Mouse (Mus musculus) macrophage (primary cell): Measurements from ENCODE around the gene Pid1. TPM values are rescaled to one million over a fixed set of nuclear protein-coding genes. Genes with fewer than 3 reads are reported as not detected.
"Not testable (repeated sequence)": the region's sequence is repeated elsewhere in the genome, so short reads cannot be mapped to it uniquely, and the experiment has no call there.

Source experiments
- H3K27ac ChIP-seq: fragments of 350-480 bp; formaldehyde crosslinking; 2 replicates; pipeline ENCODE4 v1.9.0; 2021
- H3K36me3 ChIP-seq: fragments of 350-480 bp; formaldehyde crosslinking; 2 replicates; pipeline ENCODE4 v1.9.0; 2021; ENCODE audit errors: inconsistent target
- H3K4me3 ChIP-seq: fragments of 350-480 bp; formaldehyde crosslinking; 2 replicates; pipeline ENCODE4 v1.9.0; 2021; ENCODE audit errors: inconsistent target
- H3K79me2 ChIP-seq: fragments of 350-480 bp; formaldehyde crosslinking; 2 replicates; pipeline ENCODE4 v1.9.0; 2021; ENCODE audit errors: inconsistent target
- WGBS: methylation state at CpG from one replicate; pipeline ENCODE4 v1.1.7; 2026; ENCODE audit warnings: inconsistent platforms; ENCODE audit not compliant: missing documents; 5-methylcytosine and 5-hydroxymethylcytosine counted together
- polyA plus RNA-seq: library from polyadenylated mRNA; stranded (reverse); fragments of 250-400 nt; gene quantifications from 3 replicates; pipeline ENCODE4 v1.2.4, GENCODE M21; 2018; ENCODE audit warnings: inconsistent platforms

Pid1 gene
- polyA plus RNA-seq, 1 experiment from 2014 or later = 107 TPM

DNA sequence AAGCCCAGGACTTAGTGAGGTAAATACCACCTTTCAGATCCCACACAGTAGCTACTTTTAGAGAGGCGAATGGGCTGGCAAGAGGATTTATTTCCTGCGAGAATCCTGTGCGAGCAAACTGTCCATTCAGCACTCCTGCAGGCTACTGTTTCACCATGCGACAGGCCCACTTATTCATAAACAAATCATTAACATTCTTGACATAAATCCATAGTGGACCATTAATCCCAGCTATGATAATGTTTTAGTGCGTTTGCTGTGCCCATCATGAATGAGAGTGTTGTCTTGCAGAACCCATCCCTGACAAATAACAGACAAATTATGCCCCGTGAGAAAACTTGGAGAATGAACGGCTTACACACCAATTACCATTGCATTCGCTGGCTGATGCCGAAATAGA, 152.5 kb downstream of the Pid1 start:
- no peaks in the 10 kb centered on the region for H3K36me3 ChIP-seq
- H3K4me3 ChIP-seq = no peak overlapping the region
- 90% methylated on average over 9 of the region's 9 CpGs for WGBS
- H3K79me2 ChIP-seq = peaks cover 100% of the 10 kb centered on the region
- no peak overlapping the region for H3K27ac ChIP-seq

DNA sequence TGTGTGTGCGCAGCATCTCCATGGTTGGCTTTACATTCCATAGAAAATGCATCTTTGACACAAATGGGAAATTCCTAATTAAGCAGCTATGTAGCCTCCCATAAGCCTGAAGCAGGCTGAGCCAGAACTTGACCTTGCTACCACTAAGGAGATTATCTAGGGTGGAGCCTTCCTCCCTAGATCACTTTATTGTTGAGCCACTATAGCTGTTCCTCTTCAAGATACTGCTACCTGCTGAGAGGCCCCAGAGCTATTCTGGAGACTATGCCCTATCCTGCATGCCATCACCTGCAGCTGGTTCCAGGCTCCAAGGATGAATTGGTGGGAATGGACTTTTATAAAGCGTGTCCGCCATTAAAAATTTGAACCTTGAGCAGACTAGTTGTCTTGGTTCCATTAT, 158.2 kb downstream of the Pid1 start:
- H3K36me3 ChIP-seq = not testable (repeated sequence)
- WGBS = 91% methylated on average over 3 of the region's 3 CpGs

DNA sequence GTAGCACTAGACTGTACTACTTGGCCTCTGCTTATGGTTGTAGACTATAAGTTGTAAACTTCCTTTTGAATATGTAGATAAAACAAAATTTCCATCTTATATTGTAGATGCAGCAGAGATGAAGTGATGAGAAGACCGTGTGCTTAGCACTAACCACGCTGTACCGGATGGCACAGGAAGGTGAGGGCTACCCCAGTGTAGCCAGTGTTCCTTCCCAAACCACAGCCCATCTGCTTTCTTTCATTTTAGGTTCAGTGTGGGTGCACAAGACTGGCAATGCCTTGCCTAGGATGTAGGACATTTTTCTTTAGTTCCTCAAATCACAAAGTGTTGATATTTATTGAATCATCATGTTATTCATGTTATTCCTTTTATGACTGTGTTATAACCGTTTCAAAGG, 160.5 kb downstream of the Pid1 start:
- Histone ChIP-seq H3K36me3 (no peaks in the 10 kb centered on the region), H3K4me3 (no peak overlapping the region), H3K27ac (no peak overlapping the region), H3K79me2 (peaks cover 96% of the 10 kb centered on the region)
- whole genome bisulfite sequencing = 11% methylated on average over 4 of the region's 4 CpGs

More for the DNA sequence above, 158.2 kb downstream of the Pid1 start:
- not testable (repeated sequence) for H3K4me3 ChIP-seq, H3K27ac ChIP-seq
- peaks cover 100% of the 10 kb centered on the region for H3K79me2 ChIP-seq

DNA sequence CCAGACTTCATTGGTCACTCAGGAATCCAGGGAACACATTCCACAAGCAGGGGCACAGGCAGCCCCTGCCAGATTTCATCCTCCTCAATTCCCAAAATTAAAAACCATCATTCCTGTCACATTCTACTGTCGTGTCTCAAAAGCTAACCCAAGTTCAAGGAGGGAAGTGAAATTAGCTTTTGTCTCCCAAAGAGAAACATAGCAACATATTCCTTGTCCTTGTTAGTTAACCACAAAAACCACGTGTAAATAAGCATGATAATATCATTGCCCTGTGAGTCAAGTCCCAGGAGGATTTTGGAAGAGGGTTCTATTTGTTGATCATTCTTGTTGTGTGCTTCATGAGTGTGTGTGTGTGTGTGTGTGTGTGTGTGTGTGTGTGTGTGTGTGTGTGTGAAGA, 164.1 kb downstream of the Pid1 start:
- peak overlapping the region; percentile 36 for H3K27ac ChIP-seq
- H3K79me2 ChIP-seq = peaks cover 92% of the 10 kb centered on the region
- 30% methylated on average over 2 of the region's 2 CpGs for whole genome bisulfite sequencing
- H3K36me3 ChIP-seq = no peaks in the 10 kb centered on the region
- H3K4me3 ChIP-seq = no peak overlapping the region

DNA sequence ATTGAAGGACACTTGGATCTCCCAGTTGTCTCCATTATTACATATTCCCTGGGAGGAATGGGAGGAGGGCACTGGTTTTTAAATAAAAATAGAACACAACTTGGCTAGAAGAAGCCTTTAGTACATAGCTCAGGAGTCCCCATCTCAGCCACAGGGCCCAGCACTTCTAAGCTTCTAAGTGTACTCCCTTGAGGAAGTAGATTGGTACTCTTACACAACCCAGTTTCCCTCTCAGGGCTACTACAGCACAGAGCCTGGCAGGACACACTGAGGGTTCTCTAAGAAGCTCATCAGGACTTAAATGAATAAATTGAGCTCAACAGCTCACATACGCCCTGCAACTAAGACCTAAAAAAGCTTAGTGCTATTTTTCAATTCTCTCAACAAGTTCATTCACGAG, 165.1 kb downstream of the Pid1 start:
- Histone ChIP-seq H3K27ac (peak overlapping the region; percentile 36), H3K79me2 (peaks cover 92% of the 10 kb centered on the region), H3K36me3 (no peaks in the 10 kb centered on the region), H3K4me3 (no peak overlapping the region)
- 56% methylated on average over 2 of the region's 2 CpGs for WGBS

DNA sequence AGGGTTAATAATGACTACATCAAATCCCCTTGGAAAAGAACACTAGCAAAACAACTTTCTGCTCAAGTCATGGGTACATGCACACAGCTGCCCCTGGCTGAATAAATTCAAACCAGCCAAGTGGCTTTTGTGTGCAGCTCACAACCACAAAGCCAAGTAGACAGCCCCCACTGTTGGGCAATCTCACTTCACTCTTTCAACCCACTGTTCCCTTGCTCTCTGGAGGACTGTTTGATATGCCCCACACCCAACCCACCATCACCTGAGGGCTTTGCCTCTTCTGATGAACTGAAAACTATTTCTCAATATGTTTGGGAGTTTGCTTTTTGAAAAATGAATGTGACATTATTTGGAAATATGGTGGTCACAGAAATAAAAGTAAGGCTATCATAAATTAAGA, 171.8 kb downstream of the Pid1 start:
- Histone ChIP-seq H3K27ac (no peak overlapping the region), H3K4me3 (no peak overlapping the region), H3K36me3 (no peaks in the 10 kb centered on the region), H3K79me2 (peaks cover 100% of the 10 kb centered on the region)

DNA sequence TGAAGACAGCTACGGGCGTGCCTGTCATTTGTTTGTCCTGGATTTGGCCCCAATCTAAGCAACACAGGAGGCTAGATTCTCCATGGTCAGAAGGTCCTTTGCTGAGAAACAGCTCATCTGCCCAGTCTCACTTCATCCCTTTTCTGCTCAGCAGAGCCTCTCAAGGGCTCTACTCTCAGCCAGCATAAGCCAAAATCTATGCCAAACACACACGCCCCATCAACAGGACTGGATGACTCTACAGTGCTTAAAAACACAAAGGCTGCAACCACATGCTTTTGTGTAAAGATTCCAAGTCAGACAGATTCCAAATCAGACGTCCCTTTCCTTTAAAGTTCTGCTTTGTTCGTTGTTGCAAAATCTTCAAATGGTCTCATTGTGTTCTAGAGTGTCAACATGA, 174.5 kb downstream of the Pid1 start:
- no peak overlapping the region for H3K27ac ChIP-seq
- H3K79me2 ChIP-seq = peaks cover 100% of the 10 kb centered on the region
- WGBS = 85% methylated on average over 5 of the region's 5 CpGs
- H3K4me3 ChIP-seq = no peak overlapping the region
- H3K36me3 ChIP-seq = no peaks in the 10 kb centered on the region

DNA sequence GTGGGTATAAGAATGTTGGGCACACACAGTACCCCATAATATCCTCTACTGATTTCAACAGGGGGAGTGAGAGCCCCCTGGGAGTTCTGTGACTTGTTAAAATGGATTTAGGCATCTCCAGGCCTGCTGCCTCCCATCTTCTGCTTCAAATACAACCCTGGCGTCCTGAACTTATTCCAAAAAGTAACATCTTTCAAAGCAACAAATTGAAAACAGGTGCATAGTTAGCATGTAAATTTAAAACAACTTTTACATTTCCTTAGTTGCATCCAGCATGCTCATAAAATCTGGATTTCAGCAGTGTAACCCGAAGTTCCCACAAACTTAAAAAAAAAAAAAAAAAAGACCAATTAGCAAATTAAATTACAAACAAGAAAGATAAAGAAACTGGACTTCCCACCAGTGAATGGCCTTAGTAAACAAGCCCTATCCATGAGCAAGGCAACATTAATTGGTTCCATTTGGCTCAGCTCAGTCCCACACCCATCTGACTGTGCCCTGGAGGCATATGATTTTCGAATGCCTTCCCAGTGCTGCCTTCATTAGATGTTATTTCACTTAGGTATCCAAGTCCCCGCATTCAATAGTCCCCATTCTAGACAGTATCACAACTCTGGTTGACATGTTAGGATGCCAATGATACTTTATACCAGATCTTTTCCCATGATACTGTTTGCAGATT, 177.1 kb downstream of the Pid1 start:
- H3K4me3 ChIP-seq = no peak overlapping the region
- H3K27ac ChIP-seq = no peak overlapping the region
- peaks cover 100% of the 10 kb centered on the region for H3K79me2 ChIP-seq
- 97% methylated on average over 3 of the region's 4 CpGs for WGBS
- no peaks in the 10 kb centered on the region for H3K36me3 ChIP-seq

DNA sequence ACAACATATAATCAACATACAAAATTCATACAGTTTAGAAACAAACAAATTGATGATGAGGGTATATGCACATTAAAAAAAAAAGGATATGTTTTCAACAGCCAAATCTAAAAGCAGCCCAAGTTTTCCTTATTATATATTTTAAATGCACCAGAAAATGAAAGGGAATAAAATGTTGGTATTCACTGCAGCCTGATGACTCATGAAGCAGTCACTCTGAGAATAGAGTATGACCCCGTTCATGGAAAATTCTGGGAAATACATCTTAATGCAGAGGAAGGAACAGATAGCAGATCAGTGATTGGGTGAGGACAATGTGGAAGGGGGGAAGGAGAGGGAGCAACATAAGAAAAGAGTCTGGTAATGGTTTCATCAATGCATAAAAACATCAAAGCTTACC, 186.3 kb downstream of the Pid1 start:
- Histone ChIP-seq H3K79me2 (peaks cover 100% of the 10 kb centered on the region), H3K4me3 (no peak overlapping the region), H3K36me3 (no peaks in the 10 kb centered on the region), H3K27ac (no peak overlapping the region)
- 86% methylated on average over 1 of the region's 1 CpGs for WGBS

DNA sequence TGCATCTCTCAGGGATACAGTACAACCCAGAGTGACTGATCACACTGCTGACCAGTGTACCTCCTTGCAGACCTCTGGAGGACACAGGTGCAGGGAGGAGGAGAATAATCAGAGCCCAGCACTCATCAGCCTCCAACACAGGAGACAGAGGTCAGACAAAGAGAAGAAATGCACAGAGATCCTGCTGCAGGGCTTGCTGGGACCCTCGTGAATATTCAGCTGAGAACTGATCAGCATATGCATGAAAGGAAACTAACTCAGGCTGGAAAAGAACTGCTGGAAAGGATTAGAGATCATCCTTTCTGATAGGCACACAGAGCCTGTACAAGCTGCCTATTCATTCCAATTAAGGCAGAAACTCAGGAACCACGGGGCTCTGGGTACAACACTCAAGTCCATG, 186.9 kb downstream of the Pid1 start:
- Histone ChIP-seq H3K36me3 (no peaks in the 10 kb centered on the region), H3K4me3 (no peak overlapping the region), H3K79me2 (peaks cover 97% of the 10 kb centered on the region), H3K27ac (no peak overlapping the region)
- 68% methylated on average over 2 of the region's 2 CpGs for WGBS

DNA sequence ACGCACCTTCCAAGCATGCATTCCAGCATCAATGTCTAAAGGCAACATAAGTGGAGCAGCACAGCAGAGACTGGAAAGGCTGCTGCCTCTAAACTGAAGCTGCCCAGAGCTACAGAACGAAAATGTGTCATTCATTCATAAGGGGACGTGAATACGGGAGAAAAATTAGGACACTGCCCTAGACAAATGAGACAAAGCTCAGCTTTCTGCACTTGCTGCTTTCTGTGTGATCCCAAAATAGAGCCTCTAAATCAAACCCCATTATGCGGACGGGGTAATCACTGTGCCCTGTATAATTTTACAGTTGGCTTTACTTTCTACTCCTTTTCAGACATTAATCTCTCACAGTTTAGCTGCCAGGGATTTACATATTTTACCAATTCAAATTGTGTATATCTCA, 191.0 kb downstream of the Pid1 start:
- WGBS = 95% methylated on average over 6 of the region's 6 CpGs
- H3K4me3 ChIP-seq = no peak overlapping the region
- H3K79me2 ChIP-seq = peaks cover 97% of the 10 kb centered on the region
- no peaks in the 10 kb centered on the region for H3K36me3 ChIP-seq
- no peak overlapping the region for H3K27ac ChIP-seq

DNA sequence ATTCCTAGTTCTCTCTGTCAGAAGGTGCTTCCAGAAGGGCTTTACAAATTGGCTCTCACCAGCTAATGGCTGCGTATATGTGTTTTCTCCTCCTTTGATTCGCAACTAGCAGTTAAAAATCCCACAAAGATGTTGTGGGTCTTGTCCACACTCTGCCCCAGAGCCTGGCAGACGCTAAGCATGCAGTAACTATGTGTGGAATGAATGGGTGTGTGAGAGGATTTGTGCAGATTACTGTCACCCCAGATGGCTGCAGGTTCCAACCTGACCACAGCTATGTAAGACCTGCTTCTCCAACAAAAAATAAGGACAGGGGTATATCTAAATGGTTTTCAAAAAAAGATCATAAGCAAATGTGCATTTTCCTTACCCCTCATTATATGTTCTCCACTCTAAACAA, 206.2 kb downstream of the Pid1 start:
- no peak overlapping the region for H3K27ac ChIP-seq
- no peak overlapping the region for H3K4me3 ChIP-seq
- whole genome bisulfite sequencing = 97% methylated on average over 3 of the region's 3 CpGs
- H3K36me3 ChIP-seq = peaks cover 40% of the 10 kb centered on the region; the same call in 1 of the 2 replicates
- peaks cover 75% of the 10 kb centered on the region for H3K79me2 ChIP-seq

DNA sequence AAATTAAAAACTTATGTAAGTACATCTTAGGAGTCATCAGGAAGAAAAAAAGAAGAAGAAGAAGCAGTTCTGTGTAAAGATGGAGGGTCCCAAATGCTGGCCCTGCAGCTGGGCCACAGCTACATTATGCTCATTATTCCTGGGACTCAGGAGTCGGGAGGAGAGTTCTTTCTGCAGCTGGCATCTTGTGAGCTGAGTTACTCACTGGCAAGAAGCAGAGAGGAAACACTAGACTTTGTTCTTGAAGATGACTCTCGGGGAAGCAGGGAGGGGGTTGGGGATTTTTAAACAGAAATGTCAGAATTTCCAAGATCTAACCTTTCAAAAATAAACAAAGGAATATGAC, 208.4 kb downstream of the Pid1 start:
- Histone ChIP-seq H3K27ac (no peak overlapping the region), H3K79me2 (peaks cover 88% of the 10 kb centered on the region), H3K36me3 (peaks cover 40% of the 10 kb centered on the region; the same call in 1 of the 2 replicates), H3K4me3 (no peak overlapping the region)
- 86% methylated on average over 2 of the region's 2 CpGs for WGBS

DNA sequence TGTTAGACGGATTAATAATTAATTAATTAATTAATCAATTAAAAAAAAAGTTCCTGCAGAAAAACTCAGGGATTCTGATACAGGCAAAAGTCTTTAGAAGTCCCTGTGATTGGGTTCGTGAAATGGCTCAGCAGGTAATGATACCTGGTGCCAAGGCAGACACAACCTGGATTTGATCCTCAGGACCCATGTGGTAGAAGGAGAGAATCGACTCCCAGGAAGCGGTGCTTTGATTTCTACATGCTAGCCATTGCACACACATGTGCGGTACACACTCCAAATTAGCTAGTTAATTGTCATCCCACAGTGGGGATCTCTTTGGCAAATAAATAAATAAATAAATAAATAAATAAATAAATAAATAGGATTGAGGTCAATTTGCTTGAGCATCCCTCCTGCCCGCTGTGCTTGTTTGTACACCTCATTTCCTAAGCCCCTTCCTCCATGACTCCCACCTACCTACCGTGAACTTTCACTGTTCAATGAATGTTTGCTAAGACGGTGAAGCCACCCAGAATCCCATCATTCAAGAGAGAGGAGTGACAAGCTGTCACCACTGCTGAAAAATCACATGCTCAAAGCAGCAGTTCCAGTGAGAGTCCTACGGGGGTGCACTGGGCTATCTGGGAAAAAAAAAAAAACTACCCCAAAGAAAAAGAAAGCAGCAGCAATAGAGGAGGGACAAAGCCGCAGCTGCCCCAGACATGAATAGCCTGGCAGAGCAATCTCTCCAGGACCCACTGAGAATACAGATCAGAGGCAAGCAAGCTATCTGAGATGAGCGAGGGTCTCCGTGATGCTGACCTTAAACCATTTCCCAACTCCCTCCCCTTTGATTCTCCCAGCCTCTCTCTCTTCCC, 209.0 kb downstream of the Pid1 start:
- Histone ChIP-seq H3K79me2 (peaks cover 88% of the 10 kb centered on the region), H3K27ac (no peak overlapping the region), H3K4me3 (no peak overlapping the region), H3K36me3 (peaks cover 38% of the 10 kb centered on the region; the same call in 1 of the 2 replicates)
- 93% methylated on average over 12 of the region's 12 CpGs for WGBS

DNA sequence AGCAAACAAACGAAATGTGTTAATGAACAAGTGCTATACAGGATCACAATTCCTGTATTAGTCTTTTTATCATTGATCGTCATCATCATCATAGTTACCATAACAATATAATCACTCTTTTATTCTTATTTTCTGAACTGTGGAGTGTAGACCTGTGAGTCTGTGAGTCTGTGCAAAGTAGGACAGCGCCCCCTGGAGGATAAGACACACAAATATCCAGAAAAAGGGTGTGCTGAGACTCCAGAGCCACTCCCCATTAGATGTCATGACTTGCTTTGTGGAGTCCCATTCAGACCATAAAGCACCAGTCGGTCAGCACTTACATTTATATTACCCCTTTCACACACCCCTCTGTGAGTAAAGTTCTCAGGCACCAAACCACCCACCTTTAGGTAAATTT, 210.0 kb downstream of the Pid1 start:
- WGBS = 52% methylated on average over 4 of the region's 4 CpGs
- H3K79me2 ChIP-seq = peaks cover 79% of the 10 kb centered on the region
- no peak overlapping the region for H3K27ac ChIP-seq
- peaks cover 28% of the 10 kb centered on the region; the same call in 1 of the 2 replicates for H3K36me3 ChIP-seq
- H3K4me3 ChIP-seq = no peak overlapping the region
